Mouse (Mus musculus) CH12.LX (cell line): ENCODE data around the gene Rdh16. TPM values are rescaled to one million over a fixed set of nuclear protein-coding genes. Genes with fewer than 3 reads are reported as not detected.
"Not testable (repeated sequence)": the region's sequence is repeated elsewhere in the genome, so short reads cannot be mapped to it uniquely, and the experiment has no call there.

Source experiments
- DNase-seq: peaks from one replicate; pipeline ENCODE4 v3.0.0-alpha.2; 2013; ENCODE audit errors: extremely low read depth
- H3K27ac ChIP-seq: 2 replicates; pipeline ENCODE4 v1.5.1; 2012; ENCODE audit warnings: low read depth, mild to moderate bottlenecking, control low read depth, moderate library complexity; ENCODE audit not compliant: insufficient read depth
- H3K27me3 ChIP-seq: replicated peaks from 2 replicates; pipeline ENCODE3; 2012; ENCODE audit warnings: inconsistent platforms
- H3K36me3 ChIP-seq, 2 experiments: replicated peaks in 1 of 2; 2 replicates each; pipeline versions ENCODE3 to v1.6.1; 2012; ENCODE audit warnings: inconsistent platforms in 1 of 2, low read length in 1 of 2, mild to moderate bottlenecking in 1 of 2, mixed read lengths in 1 of 2, moderate library complexity in 1 of 2; ENCODE audit not compliant: control insufficient read depth in 1 of 2, insufficient read depth in 1 of 2
- H3K4me1 ChIP-seq, 2 experiments: 2 replicates each; pipeline ENCODE4 v1.6.1; 2012; ENCODE audit warnings: inconsistent platforms in 1 of 2, moderate library complexity in 1 of 2; ENCODE audit not compliant: insufficient read depth in 2 of 2, control insufficient read depth in 1 of 2
- H3K4me2 ChIP-seq: 2 replicates; pipeline ENCODE4 v1.6.1; 2012; ENCODE audit warnings: low read depth, mild to moderate bottlenecking, control low read depth; ENCODE audit not compliant: poor library complexity, insufficient read depth, severe bottlenecking
- H3K4me3 ChIP-seq, 3 experiments: fragments of 150-350 bp in 1 of 3; sonication (generic) in 1 of 3; replicated peaks in 1 of 3; 2 replicates each; pipeline versions ENCODE3 to v1.5.1; 2011 to 2012; ENCODE audit warnings: low read depth in 2 of 3, low read length in 2 of 3, mild to moderate bottlenecking in 2 of 3, moderate library complexity in 2 of 3, control low read depth in 1 of 3, improper control_type of control experiment in 1 of 3, inconsistent platforms in 1 of 3, mixed read lengths in 1 of 3; ENCODE audit not compliant: poor library complexity in 1 of 3
- H3K79me2 ChIP-seq: replicated peaks from 2 replicates; pipeline ENCODE4 v1.6.1; 2012; ENCODE audit warnings: mild to moderate bottlenecking, moderate library complexity; ENCODE audit not compliant: control insufficient read depth, poor library complexity, insufficient read depth, severe bottlenecking; ENCODE audit errors: extremely low read depth
- H3K9ac ChIP-seq: 2 replicates; pipeline ENCODE4 v1.6.1; 2012; ENCODE audit warnings: low read depth, mild to moderate bottlenecking, control low read depth, moderate library complexity; ENCODE audit not compliant: insufficient read depth
- H3K9me3 ChIP-seq: replicated peaks from 2 replicates; pipeline ENCODE3; 2012; ENCODE audit warnings: low read length, inconsistent platforms, mixed read lengths
- BHLHE40 ChIP-seq: IDR thresholded peaks from 2 replicates; pipeline ENCODE4 v1.6.1; 2011; ENCODE audit warnings: mild to moderate bottlenecking, low read depth, low read length, improper control_type of control experiment
- CHD1 ChIP-seq: IDR thresholded peaks from 2 replicates; pipeline ENCODE4 v1.6.1; 2012; ENCODE audit warnings: low read depth, low read length, improper control_type of control experiment, inconsistent platforms
- CTCF ChIP-seq, 2 experiments: IDR thresholded peaks in 1 of 2; conservative IDR thresholded peaks in 1 of 2; 2 replicates each; pipeline ENCODE4 v1.5.1; 2011 to 2012; ENCODE audit warnings: low read depth in 2 of 2, low read length in 2 of 2, improper control_type of control experiment in 1 of 2, inconsistent platforms in 1 of 2, mild to moderate bottlenecking in 1 of 2, moderate library complexity in 1 of 2
- EP300 ChIP-seq: IDR thresholded peaks from 2 replicates; pipeline ENCODE4 v1.6.1; 2011; ENCODE audit warnings: low read length, improper control_type of control experiment
- ETS1 ChIP-seq: conservative IDR thresholded peaks from 2 replicates; pipeline ENCODE4 v1.6.1; 2012; ENCODE audit warnings: low read depth, mild to moderate bottlenecking, inconsistent platforms, low read length, improper control_type of control experiment, moderate library complexity
- HCFC1 ChIP-seq: IDR thresholded peaks from 2 replicates; pipeline ENCODE4 v1.6.1; 2012; ENCODE audit warnings: low read depth, mild to moderate bottlenecking, inconsistent platforms, low read length, improper control_type of control experiment
- JUND ChIP-seq: conservative IDR thresholded peaks from 2 replicates; pipeline ENCODE4 v1.6.1; 2011; ENCODE audit warnings: low read depth, low read length, improper control_type of control experiment
- KAT2A ChIP-seq: IDR thresholded peaks from 2 replicates; pipeline ENCODE4 v1.6.1; 2012; ENCODE audit warnings: low read length, improper control_type of control experiment, inconsistent platforms; ENCODE audit not compliant: insufficient replicate concordance
- MAFK ChIP-seq: IDR thresholded peaks from 2 replicates; pipeline ENCODE4 v1.6.1; 2011; ENCODE audit warnings: low read length, improper control_type of control experiment; ENCODE audit not compliant: insufficient replicate concordance
- NELFE ChIP-seq: IDR thresholded peaks from 2 replicates; pipeline ENCODE4 v1.6.1; 2011; ENCODE audit warnings: low read depth, low read length, improper control_type of control experiment
- PAX5 ChIP-seq: IDR thresholded peaks from 2 replicates; pipeline ENCODE4 v1.6.1; 2012; ENCODE audit warnings: low read length, inconsistent platforms, mixed read lengths
- RCOR1 ChIP-seq: conservative IDR thresholded peaks from 2 replicates; pipeline ENCODE4 v1.6.1; 2012; ENCODE audit warnings: low read depth, mild to moderate bottlenecking, inconsistent platforms, low read length, improper control_type of control experiment
- UBTF ChIP-seq: IDR thresholded peaks from 2 replicates; pipeline ENCODE4 v1.6.1; 2012; ENCODE audit warnings: low read depth, mild to moderate bottlenecking, inconsistent platforms, low read length, improper control_type of control experiment, moderate library complexity
- ZC3H11A ChIP-seq: IDR thresholded peaks from 2 replicates; pipeline ENCODE4 v1.6.1; 2012; ENCODE audit warnings: low read depth, mild to moderate bottlenecking, inconsistent platforms, low read length, improper control_type of control experiment
- ZKSCAN1 ChIP-seq: IDR thresholded peaks from 2 replicates; pipeline ENCODE4 v1.6.1; 2012; ENCODE audit warnings: low read depth, inconsistent platforms, low read length, improper control_type of control experiment, borderline replicate concordance
- ZNF384 ChIP-seq: IDR thresholded peaks from 2 replicates; pipeline ENCODE4 v1.6.1; 2012; ENCODE audit warnings: low read depth, low read length, improper control_type of control experiment, inconsistent platforms
- dilution Hi-C: fragments of 300-500 bp; cut with MboI; formaldehyde crosslinking; loops from 2 replicates; pipeline ENCODE4 v1.14.3; 2020; ENCODE audit warnings: low sequenced_read_pairs; ENCODE audit not compliant: extremely low pct_unique_long_range_greater_than_20kb, extremely low pct_ligation_motif_present
- in situ Hi-C: fragments of 300-500 bp; cut with MboI; formaldehyde crosslinking; loops from 3 replicates; pipeline ENCODE4 v1.14.3; 2019; ENCODE audit warnings: low sequenced_read_pairs, low pct_ligation_motif_present, low pct_unique_long_range_greater_than_20kb, mixed read lengths
- polyA plus RNA-seq: library from polyadenylated mRNA; unstranded; fragments of >175 nt; gene quantifications from 2 replicates; pipeline ENCODE4 v1.2.1, GENCODE M21; 2012; ENCODE audit warnings: low read depth; ENCODE audit not compliant: insufficient read length
- total RNA-seq, 2 experiments: library from RNA; depleted of rRNA; stranded (reverse); fragments of 300-350 nt in 1 of 2; fragments of >200 nt in 1 of 2; gene quantifications; 2 replicates each; pipeline ENCODE4 v1.2.3; 2012 to 2014

Gene Rdh16
- total and polyA plus RNA-seq, 3 experiments: not detected

DNA sequence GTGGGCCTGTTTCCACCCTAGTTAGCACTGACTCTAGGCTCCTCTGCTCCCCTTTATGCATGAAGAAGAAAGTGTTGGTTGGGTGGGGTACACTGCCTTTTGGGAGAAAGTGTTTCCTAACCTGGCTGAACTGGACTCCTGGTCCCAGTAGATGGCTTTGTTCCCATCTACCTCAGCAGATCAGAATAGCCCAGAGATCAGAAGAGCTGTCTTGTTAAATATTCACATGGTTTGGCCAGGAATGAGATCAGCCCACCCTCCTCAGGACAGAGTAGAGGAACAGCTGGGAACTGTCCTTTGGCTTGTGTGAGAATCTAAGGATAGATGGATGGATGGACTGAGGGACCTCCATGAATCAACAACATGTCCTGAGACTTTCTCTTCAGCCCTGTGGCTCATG, 14.9 kb downstream of the Rdh16 start:
- H3K27ac ChIP-seq: no peak overlapping the region
- H3K27me3 ChIP-seq: peaks cover 21% of the 10 kb centered on the region
- dilution Hi-C loops (no loop called here), in situ Hi-C loops (no loop called here)
- no peak overlapping the region for H3K4me3 ChIP-seq
- no peaks in the 10 kb centered on the region for H3K4me1 ChIP-seq
- H3K9me3 ChIP-seq: no peaks in the 10 kb centered on the region
- no peak overlapping the region for H3K9ac ChIP-seq
- no peak for DNase-seq
- no peak overlapping the region for H3K4me2 ChIP-seq
- H3K36me3 ChIP-seq: no peaks in the 10 kb centered on the region
- no peak for TF ChIP-seq ZNF384
- no peak for TF ChIP-seq MAFK
- TF ChIP-seq UBTF: no peak
- TF ChIP-seq JUND: no peak
- no peak for TF ChIP-seq ZC3H11A
- TF ChIP-seq ZKSCAN1: no peak
- TF ChIP-seq BHLHE40: no peak
- no peak for TF ChIP-seq PAX5
- TF ChIP-seq CHD1: no peak
- TF ChIP-seq HCFC1: no peak
- TF ChIP-seq CTCF (conservative IDR thresholded peaks at IDR 0.05 in 1 of 2, IDR thresholded peaks at IDR 0.05 in 1 of 2; ENCODE audit: low read depth in 2 of 2, low read length in 2 of 2): no peak
- no peak for TF ChIP-seq EP300
- TF ChIP-seq RCOR1: no peak
- TF ChIP-seq KAT2A: no peak
- no peak for TF ChIP-seq ETS1
- TF ChIP-seq NELFE: no peak
- no peaks in the 10 kb centered on the region for H3K79me2 ChIP-seq

DNA sequence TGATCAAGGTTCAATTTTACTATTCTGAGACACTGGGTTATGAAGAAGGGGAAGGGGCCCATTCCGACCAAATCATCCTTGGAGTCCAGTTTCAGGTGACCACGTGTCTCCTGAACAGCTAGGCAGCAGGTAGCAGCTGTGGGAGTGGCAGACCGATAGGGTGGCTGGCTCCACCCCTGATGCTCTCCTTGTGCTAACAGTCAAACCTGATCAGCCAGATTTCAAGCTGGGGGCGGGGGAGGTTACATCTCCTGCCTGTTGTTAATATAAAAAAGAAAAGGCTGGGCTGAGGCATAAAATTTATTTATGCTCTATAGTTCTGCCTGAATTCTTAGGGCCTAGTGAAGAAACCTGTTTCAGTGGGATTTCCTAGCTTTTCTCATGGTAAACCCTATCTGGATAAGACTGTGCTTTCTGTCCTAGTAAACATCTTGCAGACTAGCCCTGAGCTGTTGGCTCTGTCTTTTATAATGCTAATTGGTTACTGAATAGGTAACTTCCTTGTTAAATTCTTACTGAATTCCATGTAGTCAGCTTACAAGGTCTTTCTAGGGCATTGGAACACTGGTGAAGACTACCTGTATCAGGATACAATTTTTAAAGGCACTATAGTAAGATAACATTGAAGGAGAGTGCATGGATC, 16.4 kb downstream of the Rdh16 start:
- H3K27ac ChIP-seq, dilution Hi-C loops, H3K4me3 ChIP-seq, H3K4me2 ChIP-seq, in situ Hi-C loops, H3K9ac ChIP-seq, H3K9me3 ChIP-seq, H3K4me1 ChIP-seq, H3K79me2 ChIP-seq, H3K36me3 ChIP-seq, DNase-seq: not testable (repeated sequence)
- peaks cover 22% of the 10 kb centered on the region for H3K27me3 ChIP-seq

- H3K4me1 ChIP-seq, in situ Hi-C loops, H3K4me3 ChIP-seq, H3K27me3 ChIP-seq, H3K36me3 ChIP-seq, dilution Hi-C loops, DNase-seq, H3K9ac ChIP-seq, H3K4me2 ChIP-seq, H3K27ac ChIP-seq, H3K9me3 ChIP-seq, H3K79me2 ChIP-seq: not testable (repeated sequence)
Measured at GRCm38 (mm10) chr10:127821806-127822205, 20.9 kb downstream of the Rdh16 start.
